Mouse (Mus musculus) layer of hippocampus, postnatal 10 days (tissue): ENCODE measurements around the gene Ssrp1. TPM values are rescaled to one million over a fixed set of nuclear protein-coding genes. Genes with fewer than 3 reads are reported as not detected.

ENCODE experiments used
- DNase-seq, 2 experiments: peaks; one replicate each; pipeline ENCODE4 v3.0.0; 2021; ENCODE audit warnings: low spot score in 2 of 2
- total RNA-seq, 2 experiments: library from RNA; stranded (reverse); gene quantifications; 2 replicates each; pipeline ENCODE4 v1.2.3; 2021

Ssrp1 gene
- total RNA-seq, 2 experiments from 2014 or later: 110 to 122 TPM

DNA sequence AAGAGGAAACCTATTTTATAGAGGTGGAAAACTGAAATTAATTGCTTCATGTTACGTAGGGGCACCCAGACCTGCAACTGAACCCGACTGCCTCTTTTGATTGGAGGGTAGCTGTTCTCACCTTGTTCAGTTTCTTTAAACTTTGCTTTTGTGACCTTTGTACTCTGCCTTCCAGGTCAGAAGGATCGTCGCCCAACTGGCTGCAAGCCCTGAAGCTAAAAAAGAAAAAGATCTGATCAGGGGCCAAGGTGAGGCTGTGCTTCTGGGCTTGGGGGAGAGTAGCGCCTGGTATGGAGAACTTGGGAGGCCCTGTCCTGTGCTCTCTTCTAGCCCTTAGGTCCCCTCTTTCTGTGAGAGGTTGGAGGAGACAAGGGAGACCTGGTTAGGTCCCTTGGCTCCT lies 34.9 kb downstream of the Ssrp1 start:
- no peak for DNase-seq

DNA sequence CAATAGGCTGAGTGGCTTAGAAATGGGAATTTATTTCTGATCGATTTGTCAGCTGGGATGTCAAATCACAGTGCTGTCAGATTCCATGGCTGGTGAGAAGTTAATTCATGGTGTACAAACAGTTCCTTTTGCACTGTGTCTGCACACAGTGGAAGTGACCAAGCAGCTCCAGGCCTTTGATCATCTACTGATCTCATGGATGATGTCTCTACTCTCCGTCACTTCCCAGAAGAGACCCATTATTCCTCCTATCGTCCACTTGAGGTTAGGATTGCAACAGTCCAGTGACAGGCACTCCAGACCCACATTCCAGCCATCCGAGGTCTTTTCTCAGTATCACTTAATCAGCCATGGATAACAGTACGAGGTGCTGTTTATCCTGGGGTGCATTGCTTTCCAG lies 36.7 kb downstream of the Ssrp1 start:
- no peak for DNase-seq

DNA sequence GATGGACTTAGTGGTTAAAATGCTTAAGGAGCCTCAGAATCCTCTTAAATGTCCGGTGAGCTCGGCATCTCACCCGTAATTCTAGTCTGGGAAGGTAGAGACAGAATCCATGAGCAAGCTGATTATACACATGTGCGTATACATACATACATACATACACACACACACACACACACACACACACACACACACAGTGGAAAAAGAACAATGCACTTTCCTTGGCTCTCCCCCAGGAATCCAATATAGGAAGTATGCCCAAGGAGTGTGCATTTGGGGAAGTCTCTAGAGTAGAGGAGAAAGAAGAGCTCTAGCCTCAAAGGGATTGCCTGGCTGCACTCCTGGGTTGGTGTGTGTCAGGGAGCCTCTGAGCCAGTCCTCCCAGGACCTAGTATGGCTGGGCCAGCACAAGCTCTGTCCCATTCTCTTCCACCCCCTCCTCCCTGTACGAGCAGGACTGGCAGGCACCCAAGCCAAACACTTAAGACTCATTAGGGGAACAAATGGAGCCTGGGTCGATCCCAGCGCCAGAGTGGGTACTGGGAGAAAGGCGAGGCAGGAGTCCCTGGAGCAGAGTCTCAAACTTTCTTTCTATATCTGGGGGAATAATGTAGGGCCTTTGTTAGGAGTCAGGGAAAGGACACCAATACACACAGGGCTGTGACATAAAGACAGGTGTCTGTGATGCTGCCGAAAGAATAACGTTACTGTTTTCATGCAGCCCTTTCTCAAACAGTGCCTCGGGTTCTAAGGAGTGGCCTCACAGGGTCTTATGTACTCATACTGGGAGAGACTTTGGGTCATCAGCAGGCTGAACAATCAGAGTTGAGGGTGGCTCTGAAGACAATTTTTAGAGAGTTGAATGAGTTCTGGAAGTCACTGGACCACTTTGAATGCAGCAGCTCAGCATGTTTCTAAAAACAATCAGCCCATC lies 51.9 kb downstream of the Ssrp1 start:
- DNase-seq: peak in 1 of 2 experiments; percentile 48

DNA sequence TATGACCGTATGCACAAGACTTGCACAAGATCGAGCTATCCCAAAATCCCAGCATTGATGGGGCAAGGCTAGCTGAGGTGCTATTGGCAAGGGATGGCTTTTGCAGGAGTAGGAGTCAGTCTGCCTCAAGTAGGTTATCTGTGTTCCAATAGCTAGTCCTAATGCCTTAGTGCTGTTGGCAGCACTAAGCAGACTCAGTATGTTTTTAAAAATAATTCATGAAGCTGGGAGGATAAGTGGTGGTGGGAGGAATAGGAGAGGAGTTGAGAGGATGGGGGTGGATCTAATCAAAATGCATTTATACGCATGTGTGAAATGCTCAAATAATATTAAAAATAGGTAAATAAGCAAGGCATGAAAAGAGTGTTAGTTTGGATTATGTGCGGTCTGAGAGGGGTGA lies 54.3 kb downstream of the Ssrp1 start:
- no peak for DNase-seq

DNA sequence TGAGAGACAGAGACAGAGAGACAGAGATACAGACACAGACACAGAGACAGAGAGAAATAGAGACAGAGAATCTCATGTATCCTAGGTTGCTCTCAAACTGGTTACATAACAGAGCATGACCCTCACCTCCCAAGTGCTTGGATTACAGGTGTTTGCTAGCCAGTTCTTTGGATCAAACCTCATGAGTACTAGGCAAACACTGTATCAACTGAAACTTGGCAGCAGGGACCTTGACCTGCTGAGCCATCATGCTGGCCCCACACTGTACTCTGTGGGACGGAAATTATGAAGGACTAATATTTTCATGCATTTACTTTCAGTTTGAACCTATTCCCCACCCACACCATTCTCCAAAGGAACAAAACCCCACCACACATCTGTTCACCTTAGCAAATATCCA lies 56.3 kb downstream of the Ssrp1 start:
- no peak for DNase-seq

DNA sequence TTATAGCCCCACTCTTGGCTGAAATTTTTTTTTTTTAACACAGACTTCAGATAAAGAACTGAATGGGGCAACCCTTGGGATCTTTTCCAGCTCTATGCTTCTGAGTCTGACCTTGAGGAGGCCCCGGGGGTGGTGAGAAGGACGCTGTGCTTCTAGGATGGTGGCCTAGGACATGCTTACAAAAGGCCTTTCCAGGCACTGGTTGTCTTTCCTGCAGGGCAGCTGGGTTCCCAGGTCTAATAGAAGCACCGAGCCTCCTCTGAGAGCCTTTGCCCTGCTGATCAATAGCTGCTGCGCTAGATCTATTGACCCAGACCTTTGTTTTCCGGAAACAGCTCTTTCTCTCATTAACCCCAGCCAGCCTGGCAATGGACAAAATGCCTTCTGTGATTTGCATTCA lies 58.9 kb downstream of the Ssrp1 start:
- peak; percentile 1 to 5 for DNase-seq

Other genes starting within 250 kb of the Ssrp1 start
- gene Ube2l6, start 238.4 kb upstream of the Ssrp1 start, total RNA-seq: 1 to 10 TPM; 7.9 to 8.5 TPM
- gene Smtnl1, start 214.6 kb upstream of the Ssrp1 start, total RNA-seq: not detected
- 10 to 100 TPM; 58.7 to 64.2 TPM for gene Timm10, start 210.2 kb upstream of the Ssrp1 start, total RNA-seq
- under 1 TPM; 0.27 to 0.75 TPM for gene Slc43a1, start 198.4 kb upstream of the Ssrp1 start, total RNA-seq
- gene Rtn4rl2, start 150.5 kb upstream of the Ssrp1 start, total RNA-seq: 100 to 1,000 TPM; 108 to 116 TPM
- gene Slc43a3, start 100.7 kb upstream of the Ssrp1 start, total RNA-seq: 1 to 10 TPM; 2.4 to 5.3 TPM
- gene Prg2, start 56.8 kb upstream of the Ssrp1 start, total RNA-seq: not detected
- not detected for gene Prg3, start 49.0 kb upstream of the Ssrp1 start, total RNA-seq
- 1 to 10 TPM; 2.0 to 2.1 TPM for gene P2rx3, start 228 bp downstream of the Ssrp1 start, total RNA-seq
- 100 to 1,000 TPM; 112 to 130 TPM for gene Tnks1bp1, start 10.8 kb downstream of the Ssrp1 start, total RNA-seq
- 10 to 100 TPM; 14.9 to 17.7 TPM for gene Aplnr, start 99.0 kb downstream of the Ssrp1 start, total RNA-seq
- gene Lrrc55, start 160.0 kb downstream of the Ssrp1 start, total RNA-seq: 10 to 100 TPM; 40.1 to 43.0 TPM